Mouse (Mus musculus) embryonic facial prominence, embryonic 15.5 days (tissue): ENCODE measurements around the gene Svs1. TPM values are rescaled to one million over a fixed set of nuclear protein-coding genes. Genes with fewer than 3 reads are reported as not detected.

Experiments
- ATAC-seq: fragments of 200-750 bp; cut with Nextera tagmentation; 2 replicates; pipeline ENCODE4 v1.8.0; 2017; ENCODE audit warnings: low read depth, moderate TSS enrichment; ENCODE audit not compliant: insufficient number of reproducible peaks, low FRiP score, low TSS enrichment
- H3K27ac ChIP-seq: fragments of 300-500 bp; sonication (generic); replicated peaks from 2 replicates; pipeline ENCODE4 v1.5.1; 2015; ENCODE audit warnings: mild to moderate bottlenecking, inconsistent platforms
- H3K27me3 ChIP-seq: fragments of 300-500 bp; sonication (generic); 2 replicates; pipeline ENCODE4 v1.6.1; 2015; ENCODE audit warnings: inconsistent platforms
- H3K36me3 ChIP-seq: fragments of 300-500 bp; sonication (generic); 2 replicates; pipeline ENCODE4 v1.6.1; 2015; ENCODE audit warnings: mild to moderate bottlenecking, inconsistent platforms
- H3K4me1 ChIP-seq: fragments of 300-500 bp; sonication (generic); 2 replicates; pipeline ENCODE4 v1.6.1; 2015; ENCODE audit warnings: inconsistent platforms
- H3K4me2 ChIP-seq: fragments of 300-500 bp; sonication (generic); replicated peaks from 2 replicates; pipeline ENCODE4 v1.6.1; 2015; ENCODE audit warnings: mild to moderate bottlenecking, inconsistent platforms
- H3K4me3 ChIP-seq: fragments of 300-500 bp; sonication (generic); replicated peaks from 2 replicates; pipeline ENCODE4 v1.5.1; 2015; ENCODE audit warnings: mild to moderate bottlenecking, inconsistent platforms
- H3K9ac ChIP-seq: fragments of 300-500 bp; sonication (generic); 2 replicates; pipeline ENCODE4 v1.6.1; 2015; ENCODE audit warnings: inconsistent platforms
- H3K9me3 ChIP-seq: fragments of 300-500 bp; sonication (generic); replicated peaks from 2 replicates; pipeline ENCODE4 v1.6.1; 2016; ENCODE audit warnings: inconsistent platforms
- WGBS: fragments of 180-500 bp; shearing (Covaris S2); methylation state at CpG from one replicate; pipeline ENCODE4 v1.1.7; 2015; 5-methylcytosine and 5-hydroxymethylcytosine counted together
- polyA plus RNA-seq: library from polyadenylated mRNA; unstranded; fragments of >200 nt; fragmentation: Nextera tagmentation; extraction: Ambion mirVana; gene quantifications from 2 replicates; pipeline ENCODE4 v1.2.1, GENCODE M21; 2015

The Svs1 gene
- polyA plus RNA-seq, 1 experiment from 2014 or later: not detected

DNA sequence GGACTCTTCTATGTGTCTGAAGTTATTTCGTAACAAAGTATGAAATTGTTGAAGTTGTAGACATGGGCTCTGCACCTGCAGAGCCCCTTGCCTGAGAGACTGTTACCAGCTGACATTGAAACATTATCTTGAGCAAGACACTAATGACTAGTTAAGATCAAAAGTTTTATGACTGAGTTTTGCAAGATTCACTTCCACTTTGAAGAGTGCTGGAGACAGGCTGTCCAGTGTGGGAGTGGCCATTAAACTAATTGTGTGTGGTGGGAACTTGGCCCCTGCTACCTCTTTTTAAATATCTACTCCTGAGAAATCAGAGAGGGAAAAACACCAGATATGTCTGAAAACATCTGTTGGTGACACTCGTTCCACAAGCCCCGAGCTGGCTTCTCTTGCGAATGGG, 44.6 kb downstream of the Svs1 start:
- no peak for ATAC-seq
- no peaks in the 10 kb centered on the region for H3K27me3 ChIP-seq
- no peaks in the 10 kb centered on the region for H3K9me3 ChIP-seq
- H3K4me3 ChIP-seq: no peak overlapping the region
- 65% methylated on average over 4 of the region's 4 CpGs for WGBS
- no peaks in the 10 kb centered on the region for H3K36me3 ChIP-seq
- H3K4me2 ChIP-seq: no peak overlapping the region
- no peak overlapping the region for H3K27ac ChIP-seq
- H3K9ac ChIP-seq: no peak overlapping the region
- H3K4me1 ChIP-seq: peaks cover 7% of the 10 kb centered on the region; the same call in 1 of the 2 replicates

- no peak overlapping the region for H3K27ac ChIP-seq
- no peak overlapping the region for H3K4me2 ChIP-seq
- no peaks in the 10 kb centered on the region for H3K9me3 ChIP-seq
- H3K27me3 ChIP-seq: 0 out of 2 replicates have a peak, but pooled peaks cover 3% of the 10 kb centered on the region
- ATAC-seq: no peak
- no peak overlapping the region for H3K9ac ChIP-seq
- no peak overlapping the region for H3K4me3 ChIP-seq
- no peaks in the 10 kb centered on the region for H3K36me3 ChIP-seq
- WGBS: 81% methylated on average over 4 of the region's 4 CpGs
- H3K4me1 ChIP-seq: peaks cover 16% of the 10 kb centered on the region; the same call in 1 of the 2 replicates
These were observed 46.1 kb downstream of the Svs1 start for GRCm38 (mm10) chr6:49032783-49033182.

DNA sequence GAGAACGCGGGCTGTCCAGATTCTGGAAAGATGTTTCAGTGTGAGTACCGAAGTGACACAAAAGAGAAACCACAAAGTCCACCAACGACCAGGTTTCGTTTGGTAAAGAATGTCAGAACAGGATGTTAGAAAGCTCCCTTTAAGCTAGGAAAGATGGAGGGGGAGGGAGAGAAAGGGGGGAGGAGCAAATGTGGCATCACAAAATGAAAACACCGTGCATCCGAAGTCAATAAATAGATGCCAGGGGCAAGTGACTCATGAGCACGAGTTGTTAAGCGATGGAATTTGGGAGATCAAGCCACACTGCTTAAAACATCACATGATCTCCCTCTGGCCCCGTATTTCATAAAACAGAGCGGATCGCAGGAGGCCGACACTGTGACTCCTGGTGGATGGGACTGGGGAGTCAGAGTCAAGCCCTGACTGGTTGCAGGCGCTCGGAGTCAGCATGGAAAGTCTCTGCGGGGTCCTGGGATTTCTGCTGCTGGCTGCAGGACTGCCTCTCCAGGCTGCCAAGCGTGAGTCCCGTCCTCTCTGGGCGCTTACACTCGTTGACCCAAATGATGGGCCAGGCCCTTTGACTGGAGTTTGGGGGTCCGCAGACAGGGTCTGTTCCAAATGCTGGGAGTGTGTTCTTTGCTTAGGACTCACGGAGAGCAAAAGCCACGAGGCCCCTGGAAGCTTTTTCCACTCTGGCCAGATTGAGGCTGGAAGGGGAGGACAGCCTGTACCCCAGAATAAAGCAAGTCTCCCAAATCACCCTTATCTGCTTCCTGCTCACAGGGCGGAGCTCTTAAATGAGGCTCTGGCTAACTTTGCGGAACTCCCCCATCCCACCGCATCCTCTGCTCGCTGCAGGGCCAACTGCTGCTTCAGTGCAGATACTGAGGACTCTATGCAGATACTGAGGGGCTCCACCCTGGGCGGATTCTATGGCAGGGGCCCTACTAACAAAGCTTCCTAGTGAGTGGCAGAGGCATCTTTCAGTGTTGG, 49.9 kb downstream of the Svs1 start, which contains the start of gene Gpnmb:
Gpnmb (plus strand) TSS at position 272 of the 993 bp plus-strand sequence.
- Histone ChIP-seq H3K27me3 (0 out of 2 replicates have a peak, but pooled peaks cover 3% of the 10 kb centered on the region), H3K4me3 (peak within 1 kb of the TSS; percentile 17), H3K4me2 (peak within 1 kb of the TSS; percentile 40), H3K9me3 (no peaks in the 10 kb centered on the region), H3K4me1 (peaks cover 16% of the 10 kb centered on the region), H3K36me3 (no peaks in the 10 kb centered on the region), H3K27ac (no peak within 1 kb of the TSS), H3K9ac (no peak within 1 kb of the TSS)
- ATAC-seq: no peak
- 25% methylated on average over 28 of the region's 28 CpGs for WGBS

DNA sequence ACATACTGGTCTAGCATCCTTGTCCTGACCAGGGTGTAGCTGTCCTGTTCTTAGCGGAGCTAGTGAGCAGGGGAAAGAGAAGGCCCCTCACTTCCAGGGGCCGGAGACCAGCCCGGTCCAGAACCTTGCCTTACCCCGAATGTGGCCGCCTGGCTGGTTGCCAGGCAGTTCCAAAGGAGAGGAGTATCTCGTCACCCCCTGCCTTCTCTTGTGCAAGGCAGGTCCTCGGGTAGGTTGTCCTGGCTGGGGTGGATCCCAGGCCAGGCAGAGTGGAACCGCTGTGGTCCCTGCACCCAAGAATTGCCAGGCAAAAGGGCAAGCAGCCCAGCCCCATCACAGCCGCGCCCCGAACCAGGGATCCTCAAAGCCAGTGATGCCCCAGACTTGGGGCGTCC, 50.6 kb downstream of the Svs1 start:
- Histone ChIP-seq H3K36me3 (no peaks in the 10 kb centered on the region), H3K27me3 (0 out of 2 replicates have a peak, but pooled peaks cover 3% of the 10 kb centered on the region), H3K27ac (no peak overlapping the region), H3K9me3 (no peaks in the 10 kb centered on the region), H3K9ac (no peak overlapping the region), H3K4me3 (no peak overlapping the region), H3K4me1 (peaks cover 16% of the 10 kb centered on the region), H3K4me2 (no peak overlapping the region)
- WGBS: 66% methylated on average over 12 of the region's 12 CpGs
- ATAC-seq: peak; percentile 51; the same call in 1 of the 2 replicates

- H3K4me3 ChIP-seq: peak overlapping the region; percentile 38
- H3K27ac ChIP-seq: no peak overlapping the region
- no peaks in the 10 kb centered on the region for H3K9me3 ChIP-seq
- no peaks in the 10 kb centered on the region for H3K36me3 ChIP-seq
- H3K4me1 ChIP-seq: peaks cover 16% of the 10 kb centered on the region
- 0 out of 2 replicates have a peak, but pooled peaks cover 3% of the 10 kb centered on the region for H3K27me3 ChIP-seq
- 13% methylated on average over 18 of the region's 18 CpGs for WGBS
- ATAC-seq: no peak
- no peak overlapping the region for H3K9ac ChIP-seq
- H3K4me2 ChIP-seq: peak overlapping the region; percentile 44
These were observed 53.0 kb downstream of the Svs1 start for GRCm38 (mm10) chr6:49039470-49040180.

Other genes starting within 250 kb of the Svs1 start
- gene Gimap1, start 247.8 kb upstream of the Svs1 start, polyA plus RNA-seq: 10.5 and 13.3 TPM in 2 replicates
- gene Gimap5, start 240.7 kb upstream of the Svs1 start, polyA plus RNA-seq: 4.6 and 7.2 TPM in 2 replicates
- not detected in 2 replicates for gene Gimap3, start 216.0 kb upstream of the Svs1 start, polyA plus RNA-seq
- 64.4 and 77.8 TPM in 2 replicates for gene Tmem176a, start 145.9 kb upstream of the Svs1 start, polyA plus RNA-seq
- 212 and 224 TPM in 2 replicates for gene Tmem176b, start 145.4 kb upstream of the Svs1 start, polyA plus RNA-seq
- gene Aoc1, start 114.0 kb upstream of the Svs1 start, polyA plus RNA-seq: 0.23 TPM in 1 of 2 replicates, not detected in the other
- gene 1600015I10Rik, start 57.0 kb upstream of the Svs1 start, polyA plus RNA-seq: not detected in 2 replicates
- gene Doxl2, start 11.9 kb upstream of the Svs1 start, polyA plus RNA-seq: not detected in 2 replicates
- 2.9 and 4.0 TPM in 2 replicates for gene Gpnmb, start 49.7 kb downstream of the Svs1 start, polyA plus RNA-seq
- 58.3 and 61.2 TPM in 2 replicates for gene Malsu1, start 86.9 kb downstream of the Svs1 start, polyA plus RNA-seq
- gene Igf2bp3, start 228.1 kb downstream of the Svs1 start, polyA plus RNA-seq: 46.1 and 48.8 TPM in 2 replicates